Mouse (Mus musculus) kidney, adult 2 months (tissue): ENCODE measurements around the gene Vtcn1.

Experiments used
- CTCF ChIP-seq: fragments of 200-500 bp; conservative IDR thresholded peaks from 2 replicates; pipeline ENCODE4 v1.5.1; 2011; ENCODE audit warnings: low read depth, mild to moderate bottlenecking, control low read depth, low read length, moderate library complexity, mixed read lengths; ENCODE audit not compliant: insufficient read depth, insufficient read length
- POLR2A ChIP-seq: fragments of 200-500 bp; IDR thresholded peaks from one replicate; pipeline ENCODE4 v1.6.1; 2011; ENCODE audit warnings: low read depth, low read length, control low read depth

- TF ChIP-seq POLR2A (no peak), CTCF (no peak)
Observed at GRCm38 (mm10) chr3:100931332-100932076, 106.2 kb downstream of the Vtcn1 start.
